Mouse (Mus musculus) thymus, postnatal 25 days (tissue): Measurements from ENCODE around the gene Ankrd65.
"Not testable (repeated sequence)": the region's sequence is repeated elsewhere in the genome, so short reads cannot be mapped to it uniquely, and the experiment has no call there.

ENCODE experiments used
- DNase-seq: peaks from one replicate; pipeline ENCODE4 v3.0.0; 2022

Ankrd65 gene

GRCm38 (mm10) chr4:155790021-155790489, at the start of gene Ankrd65:
Ankrd65 (plus strand) TSS chr4:155790439.
- no peak for DNase-seq

- DNase-seq = not testable (repeated sequence)
Measured at GRCm38 (mm10) chr4:155740681-155741080, 49.6 kb upstream of the Ankrd65 start.

GRCm38 (mm10) chr4:155742684-155743083, 47.6 kb upstream of the Ankrd65 start:
- DNase-seq = no peak

GRCm38 (mm10) chr4:155744474-155744873, 45.8 kb upstream of the Ankrd65 start:
- no peak for DNase-seq

GRCm38 (mm10) chr4:155745136-155745535, 45.1 kb upstream of the Ankrd65 start:
- DNase-seq = no peak

GRCm38 (mm10) chr4:155746036-155746548, 44.1 kb upstream of the Ankrd65 start:
- DNase-seq = no peak

GRCm38 (mm10) chr4:155746575-155747490, 43.4 kb upstream of the Ankrd65 start:
- DNase-seq = no peak

- DNase-seq = no peak
Measured at GRCm38 (mm10) chr4:155757011-155757410, 33.2 kb upstream of the Ankrd65 start.

- DNase-seq = peak; percentile 45
Measured at GRCm38 (mm10) chr4:155759862-155760612, 30.2 kb upstream of the Ankrd65 start.

- DNase-seq = peak; percentile 95
Measured at GRCm38 (mm10) chr4:155760613-155761355, 29.5 kb upstream of the Ankrd65 start, which contains the start of gene Atad3a. Atad3a (minus strand) TSS chr4:155761093.

GRCm38 (mm10) chr4:155761356-155762099, 28.7 kb upstream of the Ankrd65 start:
- DNase-seq = no peak

- no peak for DNase-seq
Measured at GRCm38 (mm10) chr4:155762357-155762756, 27.9 kb upstream of the Ankrd65 start.

GRCm38 (mm10) chr4:155769496-155769879, 20.8 kb upstream of the Ankrd65 start:
- no peak for DNase-seq

- peak; percentile 81 for DNase-seq
Measured at GRCm38 (mm10) chr4:155769880-155770512, 20.2 kb upstream of the Ankrd65 start.

GRCm38 (mm10) chr4:155770626-155771025, 19.6 kb upstream of the Ankrd65 start:
- no peak for DNase-seq

- DNase-seq = no peak
Measured at GRCm38 (mm10) chr4:155771706-155772105, 18.5 kb upstream of the Ankrd65 start.

- DNase-seq = no peak
Measured at GRCm38 (mm10) chr4:155772786-155773185, 17.5 kb upstream of the Ankrd65 start.

GRCm38 (mm10) chr4:155773335-155774078, 16.7 kb upstream of the Ankrd65 start:
- no peak for DNase-seq

- peak; percentile 86 for DNase-seq
Measured at GRCm38 (mm10) chr4:155774280-155774754, 15.9 kb upstream of the Ankrd65 start, which contains the start of gene Vwa1. Vwa1 (minus strand) TSS chr4:155774698.
